Mouse (Mus musculus) liver, adult 2 months (tissue): ENCODE measurements at regions not wholly inside any gene's neighbourhood (a gene's known extent, or its start where the extent isn't known, plus 50 kb on each side); places are given as distances from the start of the nearest gene placed in this dataset.

Experiments
- CTCF ChIP-seq: fragments of 200-500 bp; IDR thresholded peaks from 2 replicates; pipeline ENCODE4 v1.5.1; 2011; ENCODE audit warnings: low read depth, low read length, control low read depth
- POLR2A ChIP-seq: fragments of 200-500 bp; IDR thresholded peaks from 2 replicates; pipeline ENCODE4 v1.6.1; 2011; ENCODE audit warnings: low read length, control low read depth; ENCODE audit not compliant: insufficient read depth; ENCODE audit errors: extremely low read depth

- no peak for TF ChIP-seq CTCF
- no peak for TF ChIP-seq POLR2A
These were observed 745.3 kb downstream of the Hdgfl1 start for GRCm38 (mm10) chr13:26024696-26025095.
